Mouse (Mus musculus): ENCODE data around the gene Usp25.

DNA sequence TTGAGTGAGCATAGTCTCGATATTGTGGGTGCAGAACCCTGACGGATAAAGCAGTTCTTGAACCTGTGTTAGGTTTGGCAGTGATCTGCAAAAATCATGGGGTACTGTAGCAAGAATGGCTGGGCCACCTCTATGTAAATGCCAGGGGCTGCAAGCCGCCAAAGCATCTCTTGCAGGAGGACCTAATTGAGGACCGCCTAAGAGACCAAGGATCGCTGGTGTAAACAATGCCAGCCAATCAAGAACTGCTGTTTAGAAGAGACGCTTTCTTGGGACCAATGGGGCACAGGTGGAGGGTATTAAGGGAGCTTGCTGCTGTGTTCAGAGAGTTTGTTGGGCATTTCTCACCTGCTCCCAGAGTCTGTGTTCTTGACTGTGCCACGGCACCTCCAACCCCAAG lies 127.1 kb downstream of the Usp25 start:
- TF ChIP-seq CTCF (IDR thresholded peaks at IDR 0.05; ENCODE audit: borderline replicate concordance, insufficient read depth, low read length) (no peak), POLR2A (IDR thresholded peaks at IDR 0.05; ENCODE audit: low read depth, low read length) (no peak)
